14 mouse cellular contexts compared by ENCODE assay signal in the genomic region with DNA sequence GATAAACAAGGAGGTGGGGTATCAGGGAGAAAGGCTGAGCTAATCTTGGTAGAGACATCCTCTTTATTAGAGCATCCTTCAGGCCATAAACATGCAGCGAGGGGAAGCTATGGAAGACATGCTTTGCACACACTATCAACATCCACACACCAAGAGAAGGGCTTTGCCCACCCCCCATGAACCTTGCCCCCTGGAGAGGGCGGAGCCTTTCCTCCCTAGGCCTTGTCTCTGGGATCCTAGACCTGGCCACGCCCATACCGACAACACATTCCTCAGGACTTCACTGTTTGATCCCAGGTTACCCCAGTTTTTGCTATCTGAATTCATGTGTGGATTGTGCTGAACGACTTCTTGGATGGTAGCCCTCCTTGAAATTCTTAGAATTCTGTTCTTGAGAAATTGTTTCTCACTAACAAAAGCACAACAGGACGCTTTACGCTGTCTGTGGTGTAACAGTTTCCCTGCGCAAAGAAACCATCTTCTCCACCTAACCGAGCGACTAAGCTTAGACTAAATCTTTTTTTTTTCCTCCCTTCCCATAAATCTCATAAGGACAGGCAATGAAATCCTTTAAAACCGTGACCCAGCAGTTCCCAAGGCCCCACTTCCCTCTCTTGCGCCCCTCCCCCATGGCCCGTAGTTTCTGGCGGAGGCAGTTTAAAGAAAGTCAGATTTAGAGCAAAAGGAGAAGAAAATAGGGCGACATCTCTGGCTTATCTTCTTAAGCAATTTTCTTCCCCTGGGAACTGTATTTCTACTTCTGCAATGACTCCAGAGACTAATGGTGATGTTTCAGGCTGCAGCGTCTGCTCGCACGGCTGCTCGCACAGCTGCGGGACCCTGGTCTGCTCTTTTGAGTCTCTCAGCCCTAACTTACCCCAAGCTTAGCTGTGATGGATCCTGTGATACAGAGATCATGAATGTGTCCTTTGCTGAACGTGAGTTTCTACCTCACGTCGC. TPM values are rescaled to one million over a fixed set of nuclear protein-coding genes. Genes with fewer than 3 reads are reported as not detected.
DNase-seq lines count a peak whose midpoint lies in the region; ATAC-seq lines count a peak whose summit lies in the region.
"Had no signal": no experiment of that assay in that cellular context is flagged by ENCODE, and none has a peak within 500 bp of the region (broad histone marks: within the 10 kb centered on the region; RNA-seq: fewer than 3 reads in every experiment).

No protein-coding gene starts in this region.

- 0 out of 2 replicates have a peak overlapping the region, but pooled peaks have one; percentile 38 for H3K27ac ChIP-seq in midbrain, embryonic 10.5 days (replicated peaks)
- no peak overlapping the region for H3K27ac ChIP-seq in midbrain, embryonic 16.5 days (ENCODE audit: low read length)
- H3K27ac ChIP-seq in neural tube, embryonic 14.5 days (ENCODE audit: low read depth, low read length): no peak overlapping the region
- H3K27ac ChIP-seq in embryonic facial prominence, embryonic 10.5 days (replicated peaks): no peak overlapping the region
- H3K27ac ChIP-seq in intestine, embryonic 16.5 days (ENCODE audit: low read length): no peak overlapping the region
- H3K27ac ChIP-seq: embryonic facial prominence, embryonic 12.5 days; limb, embryonic 15.5 days had no signal

- no peak for DNase-seq in midbrain, embryonic 10.5 days (ENCODE audit: low spot score)
- DNase-seq in brain, adult 2 months (ENCODE audit: low read depth, low spot score): peak; percentile 2
- peak; percentile 73 to 80 for DNase-seq in kidney, postnatal 4 days
- no peak for DNase-seq in embryonic facial prominence, embryonic 10.5 days (ENCODE audit: low spot score)
- DNase-seq in spleen, adult 12 weeks (ENCODE audit: low spot score): no peak
- DNase-seq: cerebellum, adult 11 months; lung, postnatal 4 days; right cerebral cortex, postnatal 4 days had no signal

- no peak overlapping the region for H3K4me2 ChIP-seq in midbrain, embryonic 16.5 days (ENCODE audit: low read length)
- H3K4me2 ChIP-seq in neural tube, embryonic 14.5 days (ENCODE audit: low read depth, low read length): peak overlapping the region; percentile 0; the same call in 1 of the 2 replicates
- H3K4me2 ChIP-seq in intestine, embryonic 16.5 days (ENCODE audit: low read depth, low read length): no peak overlapping the region
- H3K4me2 ChIP-seq: embryonic facial prominence, embryonic 12.5 days; limb, embryonic 15.5 days had no signal

- no peaks in the 10 kb centered on the region for H3K36me3 ChIP-seq in midbrain, embryonic 10.5 days
- H3K36me3 ChIP-seq in midbrain, embryonic 16.5 days (ENCODE audit: control insufficient read depth, insufficient read depth, low read length): no peaks in the 10 kb centered on the region
- no peaks in the 10 kb centered on the region for H3K36me3 ChIP-seq in neural tube, embryonic 14.5 days (ENCODE audit: control insufficient read depth, insufficient read depth, low read length)
- no peaks in the 10 kb centered on the region for H3K36me3 ChIP-seq in embryonic facial prominence, embryonic 10.5 days (replicated peaks)
- no peaks in the 10 kb centered on the region for H3K36me3 ChIP-seq in intestine, embryonic 16.5 days (ENCODE audit: control insufficient read depth, insufficient read depth, low read length)
- H3K36me3 ChIP-seq: embryonic facial prominence, embryonic 12.5 days; limb, embryonic 15.5 days had no signal

- H3K9ac ChIP-seq in midbrain, embryonic 16.5 days (ENCODE audit: low read depth, low read length): no peak overlapping the region
- H3K9ac ChIP-seq in neural tube, embryonic 14.5 days (replicated peaks; ENCODE audit: low read depth, low read length): no peak overlapping the region
- H3K9ac ChIP-seq in intestine, embryonic 16.5 days (ENCODE audit: low read depth, low read length): no peak overlapping the region
- H3K9ac ChIP-seq: embryonic facial prominence, embryonic 12.5 days; limb, embryonic 15.5 days had no signal

- no peak overlapping the region for H3K4me3 ChIP-seq in midbrain, embryonic 10.5 days
- no peak overlapping the region for H3K4me3 ChIP-seq in midbrain, embryonic 16.5 days (ENCODE audit: low read depth, low read length)
- H3K4me3 ChIP-seq in neural tube, embryonic 14.5 days (ENCODE audit: low read depth, low read length): no peak overlapping the region
- no peak overlapping the region for H3K4me3 ChIP-seq in embryonic facial prominence, embryonic 10.5 days
- H3K4me3 ChIP-seq in intestine, embryonic 16.5 days (ENCODE audit: low read length): no peak overlapping the region
- H3K4me3 ChIP-seq: embryonic facial prominence, embryonic 12.5 days; limb, embryonic 15.5 days had no signal

- 59% methylated on average over 23 of the region's 23 CpGs for WGBS in midbrain, embryonic 10.5 days
- 49% methylated on average over 23 of the region's 23 CpGs for WGBS in midbrain, embryonic 16.5 days
- 24% methylated on average over 23 of the region's 23 CpGs for WGBS in neural tube, embryonic 14.5 days
- WGBS in embryonic facial prominence, embryonic 10.5 days: 63% methylated on average over 23 of the region's 23 CpGs
- 54% methylated on average over 23 of the region's 23 CpGs for WGBS in intestine, embryonic 16.5 days

- H3K27me3 ChIP-seq in midbrain, embryonic 10.5 days (ENCODE audit: low read depth, poor library complexity, severe bottlenecking): 0 out of 2 replicates have a peak, but pooled peaks cover 4% of the 10 kb centered on the region
- no peaks in the 10 kb centered on the region for H3K27me3 ChIP-seq in midbrain, embryonic 16.5 days (ENCODE audit: control insufficient read depth, insufficient read depth, low read depth, low read length)
- H3K27me3 ChIP-seq in neural tube, embryonic 14.5 days (ENCODE audit: control insufficient read depth, insufficient read depth, low read length): no peaks in the 10 kb centered on the region
- H3K27me3 ChIP-seq in embryonic facial prominence, embryonic 10.5 days (replicated peaks; ENCODE audit: low read depth, poor library complexity, severe bottlenecking): peaks cover 4% of the 10 kb centered on the region
- H3K27me3 ChIP-seq in intestine, embryonic 16.5 days (replicated peaks; ENCODE audit: control insufficient read depth, insufficient read depth, low read length): no peaks in the 10 kb centered on the region
- H3K27me3 ChIP-seq: embryonic facial prominence, embryonic 12.5 days had no signal

- no peaks in the 10 kb centered on the region for H3K9me3 ChIP-seq in midbrain, embryonic 10.5 days (replicated peaks)
- no peaks in the 10 kb centered on the region for H3K9me3 ChIP-seq in midbrain, embryonic 16.5 days (replicated peaks; ENCODE audit: control insufficient read depth, low read length, poor library complexity, severe bottlenecking)
- no peaks in the 10 kb centered on the region for H3K9me3 ChIP-seq in neural tube, embryonic 14.5 days (ENCODE audit: control insufficient read depth, low read length)
- H3K9me3 ChIP-seq in embryonic facial prominence, embryonic 10.5 days: no peaks in the 10 kb centered on the region
- H3K9me3 ChIP-seq in intestine, embryonic 16.5 days (ENCODE audit: control insufficient read depth, low read length): no peaks in the 10 kb centered on the region
- H3K9me3 ChIP-seq: embryonic facial prominence, embryonic 12.5 days; limb, embryonic 15.5 days had no signal

- ATAC-seq in midbrain, embryonic 16.5 days: no peak
- ATAC-seq in neural tube, embryonic 14.5 days (ENCODE audit: low read depth): no peak
- ATAC-seq in intestine, embryonic 16.5 days: no peak
- ATAC-seq: forebrain, embryonic 14.5 days had no signal

- H3K4me1 ChIP-seq in midbrain, embryonic 10.5 days: peaks cover 31% of the 10 kb centered on the region
- H3K4me1 ChIP-seq in midbrain, embryonic 16.5 days (ENCODE audit: control insufficient read depth, insufficient read depth, low read length): peaks cover 3% of the 10 kb centered on the region; the same call in 1 of the 2 replicates
- no peaks in the 10 kb centered on the region for H3K4me1 ChIP-seq in neural tube, embryonic 14.5 days (ENCODE audit: control insufficient read depth, insufficient read depth, low read length)
- H3K4me1 ChIP-seq in embryonic facial prominence, embryonic 10.5 days: peaks cover 50% of the 10 kb centered on the region
- H3K4me1 ChIP-seq in intestine, embryonic 16.5 days (ENCODE audit: control insufficient read depth, insufficient read depth, low read length): peaks cover 25% of the 10 kb centered on the region

RNA-seq across cellular contexts. Expression of gene Cldn14, which starts 1.7 kb away (rescaled TPM):
- polyA plus RNA-seq in midbrain, embryonic 10.5 days (2016; fragmentation: Nextera tagmentation; extraction: Ambion mirVana): not detected in 2 replicates
- polyA plus RNA-seq in midbrain, embryonic 16.5 days (2015; fragmentation: Nextera tagmentation; extraction: Ambion mirVana): not detected in 2 replicates
- polyA plus RNA-seq in neural tube, embryonic 14.5 days (2014; fragmentation: Nextera tagmentation; extraction: Ambion mirVana): not detected in 2 replicates
- not detected in 2 replicates for polyA plus RNA-seq in embryonic facial prominence, embryonic 10.5 days (2016; fragmentation: Nextera tagmentation; extraction: Ambion mirVana)
- 0.58 and 0.61 TPM in 2 replicates for polyA plus RNA-seq in intestine, embryonic 16.5 days (2015; fragmentation: Nextera tagmentation; extraction: Ambion mirVana)
- polyA plus RNA-seq: forebrain, embryonic 14.5 days; limb, embryonic 15.5 days had no signal

Comparison
In these comparisons a context has a peak if more than half of its experiments do, and no peak if none do; other contexts are left out.
1. DNase-seq: peak in brain, adult 2 months (single experiment) and kidney, postnatal 4 days (2 of 2); none in midbrain, embryonic 10.5 days (single experiment), embryonic facial prominence, embryonic 10.5 days (single experiment) and spleen, adult 12 weeks (single experiment).